Mouse (Mus musculus): ENCODE data around the gene Hist2h3b.

The Hist2h3b gene

DNA sequence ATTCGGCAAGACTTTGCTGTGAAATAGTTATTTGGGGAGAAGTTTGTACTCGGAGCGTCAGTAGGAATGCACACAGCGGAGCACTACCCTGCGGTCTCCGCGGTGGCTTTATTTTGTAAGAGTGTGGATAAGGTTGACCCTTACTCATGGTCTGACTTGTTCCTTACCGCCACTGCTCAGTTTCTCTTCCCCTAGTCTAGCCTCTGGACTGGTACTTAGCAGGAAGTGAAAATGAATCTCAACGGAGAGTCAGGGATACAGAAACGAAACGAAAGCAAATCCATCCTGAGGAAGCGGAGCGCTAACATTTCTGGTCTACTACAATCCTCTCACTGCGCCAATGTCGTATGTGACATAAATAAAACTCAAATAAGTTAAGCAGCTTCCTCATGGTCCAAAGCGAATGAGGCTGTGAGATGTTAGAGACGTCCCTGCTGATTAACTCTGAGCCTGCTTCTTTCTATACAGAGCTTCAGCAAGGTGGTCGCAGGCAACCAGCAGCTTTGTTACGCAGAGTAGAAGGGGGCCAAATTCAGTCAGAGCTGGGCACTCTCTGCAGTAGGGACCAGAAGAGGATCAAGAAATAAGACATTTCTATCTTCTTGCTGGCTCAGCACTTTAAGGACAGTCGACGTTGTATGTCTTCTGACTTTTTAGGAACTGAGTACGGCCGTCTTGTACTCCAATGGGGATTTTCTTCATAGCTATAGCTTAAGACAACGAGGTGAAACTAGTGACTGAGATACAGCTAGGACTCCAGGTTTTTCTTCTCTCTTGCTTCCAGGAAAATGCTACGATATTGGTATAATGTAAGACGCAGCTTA, 32.5 kb downstream of the Hist2h3b start:
- peak; percentile 14 for DNase-seq

DNA sequence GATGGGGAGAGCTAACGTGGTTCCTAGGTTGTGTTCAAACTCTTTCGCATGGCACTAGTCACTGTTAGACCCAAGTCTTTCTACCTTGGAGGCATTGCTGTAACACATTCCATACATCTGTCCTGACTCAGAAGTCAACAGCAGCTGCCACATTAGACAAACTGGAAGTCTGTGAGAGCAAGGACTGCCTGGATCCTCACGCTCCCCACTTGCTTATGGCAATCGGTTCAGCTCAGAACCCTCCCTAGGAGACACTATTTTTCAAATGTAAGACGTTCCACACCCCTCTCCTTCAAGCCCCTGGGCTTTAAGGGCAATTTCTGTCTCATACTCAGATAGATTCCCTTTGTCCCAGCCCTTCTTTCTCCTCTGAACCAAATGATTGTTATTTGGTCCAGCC, 33.6 kb downstream of the Hist2h3b start:
- DNase-seq = no peak

DNA sequence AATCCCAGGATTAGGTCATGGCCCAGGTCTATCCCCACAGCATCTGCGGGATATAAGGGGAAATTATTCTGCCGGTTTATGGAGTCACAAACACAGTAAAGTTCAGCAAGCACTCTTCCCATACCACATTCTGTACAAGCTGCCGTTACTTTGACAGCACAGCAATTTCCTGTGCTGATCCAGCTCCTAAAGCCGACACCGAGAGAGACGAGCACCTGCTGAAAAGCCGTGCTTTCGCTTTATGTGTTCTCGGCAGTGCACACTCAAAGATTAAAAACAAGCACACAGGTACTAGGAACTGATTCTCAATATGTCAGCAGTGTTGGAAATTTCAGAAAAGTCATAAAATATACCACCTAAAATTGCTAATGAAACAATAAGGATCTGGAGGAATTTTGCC, 38.1 kb downstream of the Hist2h3b start:
- no peak for DNase-seq

DNA sequence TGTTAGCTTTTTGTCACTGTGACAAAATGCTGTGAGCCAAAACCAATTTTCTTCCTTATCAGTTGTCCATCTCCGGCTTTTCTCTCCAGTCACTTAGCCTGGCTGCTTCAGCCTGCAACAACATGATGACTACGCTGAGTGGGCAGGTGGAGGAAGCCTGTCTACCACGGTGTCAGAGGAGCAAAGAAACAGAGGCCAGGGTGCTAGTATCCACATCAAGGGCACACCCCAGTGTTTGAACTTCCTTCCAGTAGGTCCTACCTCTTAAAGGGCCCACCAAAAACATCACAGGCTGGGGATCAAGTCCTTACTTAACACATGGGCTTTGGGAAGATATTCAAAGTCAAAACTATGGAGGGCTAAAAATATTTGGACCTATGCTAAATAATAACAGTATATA, 41.0 kb downstream of the Hist2h3b start:
- no peak for DNase-seq

DNA sequence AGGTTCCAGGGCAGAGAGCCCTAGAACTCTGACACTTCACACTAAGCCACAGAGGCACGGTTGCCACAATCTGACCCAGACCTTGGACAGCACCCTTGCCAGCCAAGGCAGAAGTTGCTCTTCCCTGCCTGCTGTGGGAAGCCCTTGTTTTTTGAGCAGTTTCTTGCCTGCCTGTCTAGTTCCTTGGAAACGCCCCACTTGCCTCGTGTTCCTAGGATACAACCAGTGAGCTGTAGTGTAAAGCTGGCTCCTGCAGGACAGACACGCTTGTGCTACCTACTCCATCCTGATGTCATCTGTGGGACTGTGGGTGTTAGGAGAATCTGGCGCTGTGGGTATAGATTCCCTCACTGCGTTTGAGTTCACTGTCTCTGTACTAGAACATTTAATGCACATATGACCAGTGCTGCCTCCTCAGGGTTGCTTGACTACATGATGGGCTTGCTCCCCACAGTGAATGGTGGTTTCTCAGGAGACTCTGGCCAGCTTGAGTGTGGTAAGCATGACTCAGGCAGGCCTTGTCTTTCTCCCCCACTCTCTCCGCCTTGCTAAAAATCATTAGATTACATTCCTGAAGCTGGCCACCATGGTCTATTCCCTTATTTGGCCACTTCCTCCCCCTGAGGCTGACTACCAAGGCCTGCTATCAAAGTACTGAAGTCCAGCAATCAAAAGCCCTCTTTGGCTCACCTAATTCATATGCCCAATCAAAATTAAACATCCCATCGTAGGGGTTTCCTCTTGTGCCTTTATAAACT, 44.1 kb downstream of the Hist2h3b start:
- no peak for DNase-seq

Data from kidney, adult 9 months (tissue).